In genomic region chr1:88268070-88268469, GRCm38 (mm10) we compare ENCODE assay signal across 28 mouse cellular contexts. TPM values are rescaled to one million over a fixed set of nuclear protein-coding genes. Genes with fewer than 3 reads are reported as not detected.
"Had no signal": no experiment of that assay in that cellular context is flagged by ENCODE, and none has a peak within 500 bp of the region (broad histone marks: within the 10 kb centered on the region; RNA-seq: fewer than 3 reads in every experiment).

No protein-coding gene starts in this region.

- H3K9me3 ChIP-seq: liver, embryonic 13.5 days; neural tube, embryonic 15.5 days had no signal

- H3K9ac ChIP-seq: limb, embryonic 12.5 days; liver, embryonic 13.5 days; lung, embryonic 14.5 days; neural tube, embryonic 12.5 days; neural tube, embryonic 15.5 days had no signal

- H3K4me2 ChIP-seq: limb, embryonic 12.5 days; liver, embryonic 13.5 days; lung, embryonic 14.5 days; midbrain, embryonic 11.5 days; neural tube, embryonic 12.5 days; neural tube, embryonic 15.5 days had no signal

- H3K4me1 ChIP-seq: limb, embryonic 12.5 days; liver, embryonic 13.5 days; neural tube, embryonic 12.5 days; neural tube, embryonic 15.5 days had no signal

- H3K27ac ChIP-seq: left cerebral cortex, adult 2 months; limb, embryonic 12.5 days; liver, embryonic 13.5 days; neural tube, embryonic 12.5 days; neural tube, embryonic 15.5 days; stomach, postnatal 0 days had no signal

- H3K27me3 ChIP-seq: limb, embryonic 12.5 days; liver, embryonic 13.5 days; neural tube, embryonic 12.5 days; neural tube, embryonic 15.5 days had no signal

- ATAC-seq: intestine, postnatal 0 days had no signal

- DNase-seq: kidney, adult 2 months; kidney, postnatal 10 days; kidney, postnatal 36 days; layer of hippocampus, postnatal 36 days; liver; liver, embryonic 13.5 days; lung, embryonic 14.5 days; midbrain, embryonic 14.5 days; right cerebral cortex, adult 18-20 months; right cerebral cortex, postnatal 14 days; right cerebral cortex, postnatal 4 days had no signal

- H3K4me3 ChIP-seq: left cerebral cortex, adult 2 months; limb, embryonic 12.5 days; liver, embryonic 13.5 days; neural tube, embryonic 12.5 days; neural tube, embryonic 15.5 days had no signal

RNA-seq across cellular contexts. Expression of gene Trpm8, which starts 9.4 kb away (rescaled TPM):
- total RNA-seq: megakaryocyte progenitor cell, adult 5-6 weeks; megakaryocyte-erythroid progenitor cell, adult 5-6 weeks had no signal
- polyA plus RNA-seq: intestine, postnatal 0 days; kidney, adult 2 months; kidney, embryonic 14.5 days; limb, embryonic 12.5 days; liver, embryonic 13.5 days; liver, embryonic 16.5 days; lung, embryonic 14.5 days; midbrain, embryonic 11.5 days; neural tube, embryonic 12.5 days; stomach, embryonic 14.5 days; urinary bladder, adult 2 months had no signal

RNA-seq across cellular contexts. Expression of gene Mroh2a, which starts 41.3 kb away (rescaled TPM):
- total RNA-seq: midbrain, postnatal 0 days had no signal

RNA-seq across cellular contexts. Expression of gene Ugt1a1, which starts 56.3 kb away (rescaled TPM):
- total RNA-seq: layer of hippocampus, adult 8-10 months; layer of hippocampus, postnatal 10 days; layer of hippocampus, postnatal 36 days; left cerebral cortex, postnatal 10 days; megakaryocyte-erythroid progenitor cell, adult 5-6 weeks; midbrain, postnatal 0 days had no signal
- polyA plus RNA-seq: limb, embryonic 12.5 days; liver, embryonic 13.5 days; lung, embryonic 14.5 days; midbrain, embryonic 11.5 days; midbrain, embryonic 14.5 days; midbrain, postnatal 0 days; neural tube, embryonic 12.5 days; neural tube, embryonic 15.5 days had no signal
